Mouse (Mus musculus) cerebellum, adult 8-10 months (tissue): ENCODE measurements around the gene Pcolce.
A peak's percentile ranks its signal among the peaks of the same experiment; 100 is the strongest.

Experiments
- DNase-seq: peaks from one replicate; pipeline ENCODE4 v3.0.0; 2022

The Pcolce gene

DNA sequence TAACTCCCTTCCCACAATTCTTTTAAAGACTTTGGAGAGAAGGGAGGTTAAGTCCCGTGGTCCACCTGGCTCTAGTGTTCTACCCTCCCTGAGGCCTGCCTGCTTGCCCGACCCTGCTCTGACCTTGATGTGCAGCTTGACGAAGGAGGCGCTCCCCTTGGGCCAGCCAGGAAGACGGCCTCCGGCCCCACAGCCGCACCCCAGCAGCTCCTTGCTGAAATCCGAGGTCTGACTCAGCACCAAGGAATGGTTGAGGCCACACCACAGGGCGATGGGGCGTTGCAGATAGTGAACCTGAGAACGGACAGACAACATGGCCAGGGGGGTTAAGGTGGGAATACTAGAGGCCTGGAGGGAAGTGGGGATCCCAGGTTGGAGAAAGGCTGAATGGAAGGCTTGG is at the start of gene Pcolce:
TSS of gene Pcolce (minus strand) at position 235 of the 400 bp plus-strand sequence.
- DNase-seq: no peak

DNA sequence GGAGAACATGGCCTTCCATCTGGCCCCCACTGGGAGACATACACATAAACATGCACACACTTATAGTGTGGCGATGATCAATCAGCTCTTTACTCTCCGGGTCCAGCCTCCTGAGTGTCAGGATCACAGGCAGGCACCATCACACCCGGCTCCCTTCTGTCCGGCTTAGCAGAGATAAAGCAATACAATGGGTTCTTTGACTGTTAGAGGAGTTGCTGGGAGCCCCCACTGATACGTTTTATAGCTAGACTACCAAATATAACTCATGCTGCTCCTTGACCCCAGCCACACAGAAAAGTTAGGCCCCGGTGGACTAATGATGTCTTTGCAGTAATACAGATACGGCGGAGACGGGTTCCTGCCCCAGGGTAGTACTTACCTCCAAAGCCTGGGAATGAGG is 49.5 kb upstream of the Pcolce start:
- DNase-seq: no peak

GRCm38 (mm10) chr5:137660064-137660688 is 46.6 kb upstream of the Pcolce start:
- no peak for DNase-seq

DNA sequence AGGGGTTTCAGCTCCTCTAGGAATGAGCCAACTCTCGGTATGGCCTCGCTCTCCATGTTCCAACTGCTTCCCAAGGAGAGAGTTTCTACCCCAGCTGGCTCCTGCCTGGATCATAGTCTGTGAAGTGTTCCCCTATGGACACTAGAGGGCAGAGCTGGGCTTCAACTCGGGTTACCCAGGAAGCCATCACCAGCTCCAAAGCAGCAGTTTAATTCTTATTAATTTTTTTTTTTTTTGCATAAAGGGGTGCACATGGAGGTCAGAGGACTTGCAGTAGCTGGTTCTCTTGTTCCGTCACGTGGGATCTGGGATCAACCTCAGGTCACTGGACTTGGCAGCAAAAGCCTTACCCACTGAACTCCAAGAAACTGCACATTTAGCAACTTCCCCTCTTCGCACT is 43.4 kb upstream of the Pcolce start:
- peak; percentile 76 for DNase-seq

GRCm38 (mm10) chr5:137654746-137655145 is 41.2 kb upstream of the Pcolce start:
- no peak for DNase-seq

GRCm38 (mm10) chr5:137653366-137653765 is 39.8 kb upstream of the Pcolce start:
- no peak for DNase-seq

DNA sequence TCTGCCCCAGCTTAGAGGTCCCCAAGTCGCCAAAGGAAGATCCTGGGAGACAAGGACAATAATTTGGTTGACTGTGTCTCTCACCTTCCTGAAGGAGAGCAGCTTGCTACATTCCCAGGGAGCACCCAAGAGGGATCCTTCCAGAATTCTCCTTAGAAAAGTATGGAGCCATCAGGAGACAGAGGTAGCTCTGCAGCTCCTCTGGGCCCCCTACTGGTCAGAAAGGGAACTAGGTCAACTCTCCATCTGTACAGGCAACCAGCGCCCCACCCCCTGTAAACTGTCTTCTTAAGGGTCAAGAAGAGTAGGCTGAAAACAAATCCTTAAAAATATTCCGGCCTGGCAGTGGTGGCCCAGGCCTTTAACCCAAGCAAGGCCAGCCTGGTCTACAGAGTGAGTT is 38.9 kb upstream of the Pcolce start:
- peak; percentile 72 for DNase-seq

- no peak for DNase-seq
Measured at GRCm38 (mm10) chr5:137649669-137650571, 36.3 kb upstream of the Pcolce start.

DNA sequence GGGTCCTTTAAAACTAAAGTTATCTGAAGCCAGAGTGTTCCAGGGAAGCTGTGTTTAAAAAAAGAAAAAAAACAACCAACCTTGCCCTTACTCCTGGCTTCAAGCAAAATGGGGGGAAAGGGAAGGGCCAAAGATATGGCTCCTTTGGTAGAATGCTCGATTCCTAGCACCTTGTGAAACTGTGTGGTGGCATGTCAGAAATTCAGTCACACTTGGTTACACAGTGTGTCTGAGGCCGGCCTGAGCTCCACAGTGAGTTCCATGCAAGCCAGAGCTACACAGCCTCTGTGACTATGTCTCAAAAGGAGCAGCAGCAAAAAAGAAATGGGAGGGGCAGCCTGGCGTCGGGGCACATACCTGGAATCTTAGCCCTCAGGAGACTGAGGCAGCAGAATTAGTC is 35.7 kb upstream of the Pcolce start:
- no peak for DNase-seq

GRCm38 (mm10) chr5:137647827-137648601 is 34.4 kb upstream of the Pcolce start:
- no peak for DNase-seq

- no peak for DNase-seq
Measured at GRCm38 (mm10) chr5:137645652-137646091, 32.1 kb upstream of the Pcolce start, which contains the start of gene Irs3. Irs3 (minus strand) TSS chr5:137645714.

- no peak for DNase-seq
Measured at GRCm38 (mm10) chr5:137645091-137645651, 31.6 kb upstream of the Pcolce start.

GRCm38 (mm10) chr5:137644484-137644883 is 30.9 kb upstream of the Pcolce start:
- DNase-seq: no peak

DNA sequence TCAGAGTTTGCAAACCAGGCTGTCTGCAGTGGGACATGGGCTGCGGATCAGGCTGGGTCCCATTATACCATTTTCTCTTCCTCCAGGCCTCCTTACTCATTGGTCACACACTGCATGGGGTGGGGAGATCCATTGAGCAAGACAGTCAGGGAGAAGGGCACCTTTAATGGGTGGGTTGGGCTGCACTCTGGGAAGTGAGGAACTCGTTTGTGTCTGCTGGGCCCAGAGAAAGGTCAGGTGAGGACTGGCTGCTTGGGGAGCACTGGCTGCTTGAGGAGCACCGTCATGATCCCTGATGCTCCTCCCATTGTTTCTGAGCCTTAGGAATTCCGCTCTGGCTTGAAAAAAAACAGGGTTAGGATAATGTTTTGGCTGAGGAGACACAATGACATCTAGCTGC is 29.3 kb upstream of the Pcolce start:
- no peak for DNase-seq

- no peak for DNase-seq
Measured at GRCm38 (mm10) chr5:137641054-137641453, 27.5 kb upstream of the Pcolce start, which contains the start of gene Sap25. Sap25 (plus strand) TSS chr5:137641334.

GRCm38 (mm10) chr5:137639472-137639871 is 25.9 kb upstream of the Pcolce start:
- DNase-seq: no peak

DNA sequence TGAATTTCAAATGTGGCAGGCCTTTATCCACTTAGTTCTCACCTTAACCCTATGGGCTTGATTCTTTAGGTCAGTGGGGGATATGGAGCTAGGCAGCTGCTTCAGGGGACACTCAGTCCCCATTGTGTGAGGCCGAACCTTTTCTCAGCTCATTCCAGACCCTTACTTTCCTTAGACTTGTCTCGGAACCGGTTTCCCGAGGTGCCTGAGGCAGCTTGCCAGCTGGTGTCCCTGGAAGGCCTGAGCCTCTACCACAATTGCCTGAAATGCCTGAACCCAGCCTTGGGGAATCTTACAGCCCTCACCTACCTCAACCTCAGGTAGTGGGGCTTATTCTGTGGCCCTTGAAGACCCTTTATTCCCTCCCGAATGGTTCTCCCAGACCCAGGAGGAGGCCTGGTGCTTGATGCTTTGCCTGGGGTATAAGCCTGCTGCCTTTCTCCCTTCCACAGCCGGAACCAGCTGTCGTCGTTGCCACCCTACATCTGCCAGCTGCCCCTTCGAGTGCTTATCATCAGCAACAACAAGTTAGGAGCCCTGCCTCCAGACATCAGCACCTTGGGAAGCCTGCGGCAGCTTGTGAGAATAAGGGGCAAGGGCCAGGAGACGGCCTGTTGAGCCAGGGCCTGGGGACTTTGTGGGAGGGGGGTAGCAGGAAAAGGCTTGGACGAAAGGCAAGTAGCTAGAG is 20.0 kb upstream of the Pcolce start:
- DNase-seq: no peak

GRCm38 (mm10) chr5:137631591-137631990 is 18.0 kb upstream of the Pcolce start:
- DNase-seq: no peak

- DNase-seq: no peak
Measured at GRCm38 (mm10) chr5:137631171-137631570, 17.6 kb upstream of the Pcolce start.

- no peak for DNase-seq
Measured at GRCm38 (mm10) chr5:137630602-137631001, 17.0 kb upstream of the Pcolce start.

GRCm38 (mm10) chr5:137629906-137630545 is 16.4 kb upstream of the Pcolce start:
- no peak for DNase-seq

DNA sequence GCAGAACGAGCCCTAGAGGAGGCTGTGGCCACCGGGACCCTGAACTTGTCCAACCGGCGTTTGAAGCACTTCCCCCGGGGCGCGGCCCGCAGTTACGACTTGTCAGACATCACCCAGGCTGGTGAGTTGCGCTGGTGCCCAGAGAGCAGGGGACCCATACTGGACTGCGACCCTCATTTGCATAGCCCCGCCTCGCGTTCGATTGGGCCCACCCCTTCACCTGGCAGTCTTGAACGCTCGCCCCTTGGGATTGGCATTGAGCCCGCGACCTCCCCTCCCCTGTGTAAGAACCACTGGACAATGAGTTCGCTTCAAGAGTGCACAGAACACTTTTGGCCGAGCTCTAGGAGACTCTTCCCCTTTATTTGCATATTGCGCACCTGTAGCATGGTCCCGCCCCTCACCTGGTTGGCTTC is 15.7 kb upstream of the Pcolce start:
- no peak for DNase-seq
